ENCODE assay signal across 23 mouse cellular contexts in genomic region chr5:144860913-144861312, GRCm38 (mm10).
"Had no signal": no experiment of that assay in that cellular context is flagged by ENCODE, and none has a peak within 500 bp of the region (broad histone marks: within the 10 kb centered on the region; RNA-seq: fewer than 3 reads in every experiment).

No protein-coding gene starts in this region.

- H3K4me3 ChIP-seq: liver, embryonic 15.5 days; lung, embryonic 15.5 days; midbrain, embryonic 10.5 days; midbrain, embryonic 12.5 days; myocyte; neural tube, embryonic 13.5 days; neural tube, embryonic 15.5 days had no signal

- H3K27ac ChIP-seq: liver, embryonic 15.5 days; lung, embryonic 15.5 days; macrophage; midbrain, embryonic 10.5 days; midbrain, embryonic 12.5 days; neural tube, embryonic 13.5 days; neural tube, embryonic 15.5 days had no signal

- H3K4me1 ChIP-seq: liver, embryonic 15.5 days; lung, embryonic 15.5 days; midbrain, embryonic 10.5 days; midbrain, embryonic 12.5 days; neural tube, embryonic 13.5 days; neural tube, embryonic 15.5 days had no signal

- ATAC-seq: liver, postnatal 0 days; lung, postnatal 0 days; midbrain, embryonic 16.5 days had no signal

- H3K27me3 ChIP-seq: liver, embryonic 15.5 days; lung, embryonic 15.5 days; midbrain, embryonic 12.5 days; neural tube, embryonic 13.5 days; neural tube, embryonic 15.5 days had no signal

- DNase-seq: liver, postnatal 0 days; lung, adult 2 months; lung, postnatal 14 days; lung, postnatal 36 days; midbrain, embryonic 14.5 days; retina, postnatal 1 day; right cerebral cortex, adult 18-20 months; right cerebral cortex, postnatal 25 days; right cerebral cortex, postnatal 4 days; spleen, adult 18-20 months; thymus, adult 18-20 months; thymus, postnatal 14 days; thymus, postnatal 36 days had no signal

- H3K9me3 ChIP-seq: neural tube, embryonic 13.5 days; neural tube, embryonic 15.5 days had no signal
